Mouse (Mus musculus) intestine, embryonic 15.5 days (tissue): ENCODE data around the gene Slamf8. TPM values are rescaled to one million over a fixed set of nuclear protein-coding genes. Genes with fewer than 3 reads are reported as not detected.

ENCODE experiments used
- ATAC-seq: fragments of 200-750 bp; cut with Nextera tagmentation; 2 replicates; pipeline ENCODE4 v1.8.0; 2017; ENCODE audit warnings: moderate TSS enrichment, moderate library complexity
- H3K27ac ChIP-seq: fragments of 300-500 bp; sonication (generic); 2 replicates; pipeline ENCODE4 v1.5.1; 2015; ENCODE audit warnings: mild to moderate bottlenecking, inconsistent platforms
- H3K27me3 ChIP-seq: fragments of 300-500 bp; sonication (generic); replicated peaks from 2 replicates; pipeline ENCODE4 v1.6.1; 2015; ENCODE audit warnings: inconsistent platforms
- H3K36me3 ChIP-seq: fragments of 300-500 bp; sonication (generic); 2 replicates; pipeline ENCODE4 v1.6.1; 2015; ENCODE audit warnings: inconsistent platforms
- H3K4me1 ChIP-seq: fragments of 300-500 bp; sonication (generic); replicated peaks from 2 replicates; pipeline ENCODE4 v1.6.1; 2015; ENCODE audit warnings: inconsistent platforms
- H3K4me2 ChIP-seq: fragments of 300-500 bp; sonication (generic); replicated peaks from 2 replicates; pipeline ENCODE4 v1.6.1; 2015; ENCODE audit warnings: mild to moderate bottlenecking, inconsistent platforms
- H3K4me3 ChIP-seq: fragments of 300-500 bp; sonication (generic); replicated peaks from 2 replicates; pipeline ENCODE4 v1.5.1; 2015; ENCODE audit warnings: inconsistent platforms
- H3K9ac ChIP-seq: fragments of 300-500 bp; sonication (generic); 2 replicates; pipeline ENCODE4 v1.6.1; 2015; ENCODE audit warnings: inconsistent platforms
- H3K9me3 ChIP-seq: fragments of 300-500 bp; sonication (generic); 2 replicates; pipeline ENCODE4 v1.6.1; 2016; ENCODE audit warnings: inconsistent platforms
- WGBS: fragments of 180-500 bp; shearing (Covaris S2); methylation state at CpG from one replicate; pipeline ENCODE4 v1.1.7; 2015; 5-methylcytosine and 5-hydroxymethylcytosine counted together
- polyA plus RNA-seq: library from polyadenylated mRNA; unstranded; fragments of >200 nt; fragmentation: Nextera tagmentation; extraction: Ambion mirVana; gene quantifications from 2 replicates; pipeline ENCODE4 v1.2.1, GENCODE M21; 2015

The Slamf8 gene
- polyA plus RNA-seq, 1 experiment from 2014 or later, result 0.33 TPM

- WGBS, result 4% methylated on average over 8 of the region's 8 CpGs
- Histone ChIP-seq H3K9me3 (no peaks in the 10 kb centered on the region), H3K4me2 (peak overlapping the region; percentile 64), H3K27me3 (no peaks in the 10 kb centered on the region; the same call in 1 of the 2 replicates), H3K9ac (peak overlapping the region; percentile 37), H3K27ac (no peak overlapping the region), H3K4me3 (peak overlapping the region; percentile 42), H3K4me1 (peaks cover 6% of the 10 kb centered on the region), H3K36me3 (no peaks in the 10 kb centered on the region)
- no peak for ATAC-seq
Measured at GRCm38 (mm10) chr1:172549717-172550116, 40.7 kb downstream of the Slamf8 start.

GRCm38 (mm10) chr1:172549314-172549713 lies 41.1 kb downstream of the Slamf8 start:
- ATAC-seq, result peak; percentile 26; the same call in 1 of the 2 replicates
- 21% methylated on average over 2 of the region's 2 CpGs for WGBS
- Histone ChIP-seq H3K9me3 (no peaks in the 10 kb centered on the region), H3K4me2 (peak overlapping the region; percentile 64), H3K27me3 (no peaks in the 10 kb centered on the region; the same call in 1 of the 2 replicates), H3K27ac (no peak overlapping the region), H3K4me1 (peaks cover 6% of the 10 kb centered on the region), H3K4me3 (peak overlapping the region; percentile 42), H3K9ac (no peak overlapping the region), H3K36me3 (no peaks in the 10 kb centered on the region)

GRCm38 (mm10) chr1:172548501-172548900 lies 41.9 kb downstream of the Slamf8 start:
- Histone ChIP-seq H3K36me3 (no peaks in the 10 kb centered on the region), H3K4me3 (no peak overlapping the region), H3K9me3 (no peaks in the 10 kb centered on the region), H3K9ac (no peak overlapping the region), H3K27me3 (no peaks in the 10 kb centered on the region; the same call in 1 of the 2 replicates), H3K4me1 (peaks cover 6% of the 10 kb centered on the region), H3K27ac (no peak overlapping the region), H3K4me2 (no peak overlapping the region)
- ATAC-seq, result no peak
- 57% methylated on average over 7 of the region's 7 CpGs for WGBS

- H3K27me3 ChIP-seq, result no peaks in the 10 kb centered on the region
- no peaks in the 10 kb centered on the region for H3K36me3 ChIP-seq
- H3K4me3 ChIP-seq, result no peak overlapping the region
- no peaks in the 10 kb centered on the region for H3K9me3 ChIP-seq
- no peak overlapping the region for H3K27ac ChIP-seq
- no peak for ATAC-seq
- peaks cover 6% of the 10 kb centered on the region for H3K4me1 ChIP-seq
- no peak overlapping the region for H3K4me2 ChIP-seq
- no peak overlapping the region for H3K9ac ChIP-seq
- WGBS, result 80% methylated on average over 4 of the region's 4 CpGs
Measured at GRCm38 (mm10) chr1:172546062-172546461, 44.3 kb downstream of the Slamf8 start.

- Histone ChIP-seq H3K4me1 (no peaks in the 10 kb centered on the region), H3K9me3 (no peaks in the 10 kb centered on the region), H3K9ac (no peak overlapping the region), H3K36me3 (no peaks in the 10 kb centered on the region), H3K4me2 (no peak overlapping the region), H3K4me3 (no peak overlapping the region), H3K27ac (no peak overlapping the region), H3K27me3 (no peaks in the 10 kb centered on the region)
- WGBS, result 63% methylated on average over 11 of the region's 11 CpGs
- no peak for ATAC-seq
Measured at GRCm38 (mm10) chr1:172540283-172540820, 50.0 kb downstream of the Slamf8 start.

GRCm38 (mm10) chr1:172539827-172540226 lies 50.5 kb downstream of the Slamf8 start:
- 64% methylated on average over 6 of the region's 6 CpGs for WGBS
- Histone ChIP-seq H3K4me2 (no peak overlapping the region), H3K4me1 (no peaks in the 10 kb centered on the region), H3K36me3 (no peaks in the 10 kb centered on the region), H3K27ac (no peak overlapping the region), H3K4me3 (no peak overlapping the region), H3K9ac (no peak overlapping the region), H3K9me3 (no peaks in the 10 kb centered on the region), H3K27me3 (no peaks in the 10 kb centered on the region)
- ATAC-seq, result 0 out of 2 replicates have a peak, but pooled peaks have one; percentile 31

- WGBS, result 84% methylated on average over 16 of the region's 16 CpGs
Measured at GRCm38 (mm10) chr1:172535116-172535515, 55.3 kb downstream of the Slamf8 start.

GRCm38 (mm10) chr1:172532551-172532950 lies 57.8 kb downstream of the Slamf8 start:
- Histone ChIP-seq H3K4me1 (peaks cover 20% of the 10 kb centered on the region), H3K4me2 (peak overlapping the region; percentile 61), H3K27ac (no peak overlapping the region), H3K9ac (no peak overlapping the region; the same call in 1 of the 2 replicates), H3K9me3 (no peaks in the 10 kb centered on the region), H3K27me3 (no peaks in the 10 kb centered on the region), H3K4me3 (peak overlapping the region; percentile 22), H3K36me3 (no peaks in the 10 kb centered on the region)
- 2% methylated on average over 13 of the region's 13 CpGs for WGBS
- ATAC-seq, result peak; percentile 83

More at GRCm38 (mm10) chr1:172535116-172535515, 55.3 kb downstream of the Slamf8 start:
- H3K27me3 ChIP-seq, result no peaks in the 10 kb centered on the region
- peaks cover 20% of the 10 kb centered on the region for H3K4me1 ChIP-seq
- no peaks in the 10 kb centered on the region for H3K9me3 ChIP-seq
- ATAC-seq, result no peak
- no peak overlapping the region for H3K4me2 ChIP-seq
- H3K36me3 ChIP-seq, result no peaks in the 10 kb centered on the region
- H3K9ac ChIP-seq, result no peak overlapping the region
- no peak overlapping the region for H3K27ac ChIP-seq
- no peak overlapping the region for H3K4me3 ChIP-seq

Other genes starting within 250 kb of the Slamf8 start
- gene Kcnj10, start 249.4 kb downstream of the Slamf8 start, polyA plus RNA-seq, result 0.08 TPM in 2 replicates
- 6.3 and 6.4 TPM in 2 replicates for gene Pigm, start 214.0 kb downstream of the Slamf8 start, polyA plus RNA-seq
- gene Slamf9, start 115.2 kb downstream of the Slamf8 start, polyA plus RNA-seq, result 2.2 and 2.5 TPM in 2 replicates
- gene Igsf9, start 108.8 kb downstream of the Slamf8 start, polyA plus RNA-seq, result 68.7 and 77.8 TPM in 2 replicates
- 388 and 395 TPM in 2 replicates for gene Tagln2, start 90.5 kb downstream of the Slamf8 start, polyA plus RNA-seq
- 1.1 and 1.2 TPM in 2 replicates for gene Cfap45, start 69.8 kb downstream of the Slamf8 start, polyA plus RNA-seq
- gene Vsig8, start 34.6 kb downstream of the Slamf8 start, polyA plus RNA-seq, result 0.28 and 0.43 TPM in 2 replicates
- gene Fcrl6, start 12.0 kb upstream of the Slamf8 start, polyA plus RNA-seq, result not detected in 2 replicates
- 11.3 and 12.8 TPM in 2 replicates for gene Dusp23, start 42.4 kb upstream of the Slamf8 start, polyA plus RNA-seq
- gene Crp, start 107.5 kb upstream of the Slamf8 start, polyA plus RNA-seq, result 1.5 and 1.6 TPM in 2 replicates